ENCODE assay signal across 24 mouse cellular contexts in genomic region chr9:29812685-29813084, GRCm38 (mm10).
"Had no signal": no experiment of that assay in that cellular context is flagged by ENCODE, and none has a peak within 500 bp of the region (broad histone marks: within the 10 kb centered on the region; RNA-seq: fewer than 3 reads in every experiment).

No protein-coding gene starts in this region.

- DNase-seq: forebrain, postnatal 0 days; gastrocnemius, postnatal 14 days; gastrocnemius, postnatal 36 days; heart, adult 11 months; heart, adult 2 months; heart, postnatal 14 days; heart, postnatal 36 days; kidney, postnatal 10 days; layer of hippocampus, adult 9-11 months; layer of hippocampus, postnatal 36 days; left cerebral cortex, postnatal 4 days; lung, adult 18-20 months had no signal

- H3K27me3 ChIP-seq: forebrain, embryonic 15.5 days; heart, embryonic 13.5 days; heart, embryonic 15.5 days; hindbrain, embryonic 12.5 days; limb, embryonic 13.5 days; limb, embryonic 15.5 days; liver, embryonic 12.5 days had no signal

- H3K36me3 ChIP-seq: forebrain, embryonic 15.5 days; heart, embryonic 13.5 days; heart, embryonic 15.5 days; hindbrain, embryonic 12.5 days; limb, embryonic 13.5 days; limb, embryonic 15.5 days; liver, embryonic 12.5 days had no signal

- H3K9ac ChIP-seq: forebrain, embryonic 15.5 days; forebrain, postnatal 0 days; heart, embryonic 13.5 days; heart, embryonic 15.5 days; hindbrain, embryonic 12.5 days; hindbrain, embryonic 14.5 days; limb, embryonic 13.5 days; limb, embryonic 15.5 days; liver, embryonic 12.5 days; liver, embryonic 14.5 days had no signal

- H3K27ac ChIP-seq: forebrain, embryonic 15.5 days; heart, adult 2 months; heart, embryonic 13.5 days; heart, embryonic 15.5 days; hindbrain, embryonic 12.5 days; hindbrain, embryonic 14.5 days; hindbrain, postnatal 0 days; limb, embryonic 13.5 days; limb, embryonic 15.5 days; liver, embryonic 12.5 days; liver, embryonic 14.5 days had no signal

- H3K9me3 ChIP-seq: forebrain, embryonic 15.5 days; heart, embryonic 13.5 days; heart, embryonic 15.5 days; hindbrain, embryonic 12.5 days; limb, embryonic 13.5 days; limb, embryonic 15.5 days; liver, embryonic 12.5 days had no signal

- H3K4me2 ChIP-seq: forebrain, embryonic 15.5 days; heart, embryonic 11.5 days; heart, embryonic 13.5 days; heart, embryonic 15.5 days; hindbrain, embryonic 12.5 days; hindbrain, embryonic 14.5 days; limb, embryonic 13.5 days; limb, embryonic 15.5 days; liver, embryonic 12.5 days had no signal

- ATAC-seq: forebrain, embryonic 15.5 days; forebrain, postnatal 0 days; hindbrain, postnatal 0 days; intestine, embryonic 16.5 days; liver, embryonic 12.5 days had no signal

- H3K4me3 ChIP-seq: forebrain, embryonic 15.5 days; heart, adult 2 months; heart, embryonic 13.5 days; heart, embryonic 15.5 days; hindbrain, embryonic 12.5 days; limb, embryonic 13.5 days; limb, embryonic 15.5 days; liver, embryonic 12.5 days had no signal

- H3K4me1 ChIP-seq: heart, embryonic 13.5 days; heart, embryonic 15.5 days; limb, embryonic 13.5 days; limb, embryonic 15.5 days; liver, embryonic 12.5 days had no signal
